Mouse (Mus musculus) lung, embryonic 14.5 days (tissue): ENCODE results near the gene Gm3336. TPM values are rescaled to one million over a fixed set of nuclear protein-coding genes. Genes with fewer than 3 reads are reported as not detected.

Experiments used
- ATAC-seq: fragments of 200-750 bp; cut with Nextera tagmentation; 2 replicates; pipeline ENCODE4 v1.8.0; 2017; ENCODE audit warnings: mild to moderate bottlenecking, moderate TSS enrichment, moderate library complexity; ENCODE audit not compliant: insufficient read depth
- DNase-seq: peaks from one replicate; pipeline ENCODE4 v3.0.0-alpha.2; 2015
- H3K27ac ChIP-seq: fragments of 300-500 bp; sonication (generic); 2 replicates; pipeline ENCODE4 v1.5.1; 2014; ENCODE audit warnings: low read depth, mild to moderate bottlenecking, moderate library complexity
- H3K27me3 ChIP-seq: fragments of 300-500 bp; sonication (generic); 2 replicates; pipeline ENCODE4 v1.6.1; 2014; ENCODE audit warnings: low read length, control low read depth; ENCODE audit not compliant: insufficient read depth
- H3K36me3 ChIP-seq: fragments of 300-500 bp; sonication (generic); 2 replicates; pipeline ENCODE4 v1.6.1; 2014; ENCODE audit warnings: control low read depth; ENCODE audit not compliant: insufficient read depth
- H3K4me1 ChIP-seq: fragments of 300-500 bp; sonication (generic); 2 replicates; pipeline ENCODE4 v1.6.1; 2014; ENCODE audit warnings: antibody characterized with exemption, control low read depth; ENCODE audit not compliant: insufficient read depth
- H3K4me2 ChIP-seq: fragments of 300-500 bp; sonication (generic); 2 replicates; pipeline ENCODE4 v1.6.1; 2014; ENCODE audit warnings: mild to moderate bottlenecking
- H3K4me3 ChIP-seq: fragments of 300-500 bp; sonication (generic); 2 replicates; pipeline ENCODE4 v1.5.1; 2014; ENCODE audit warnings: low read depth, low read length
- H3K9ac ChIP-seq: fragments of 300-500 bp; sonication (generic); 2 replicates; pipeline ENCODE4 v1.6.1; 2014
- H3K9me3 ChIP-seq: fragments of 300-500 bp; sonication (generic); 2 replicates; pipeline ENCODE4 v1.6.1; 2016; ENCODE audit warnings: low read depth, low read length, control low read depth
- CTCF ChIP-seq: IDR thresholded peaks from 2 replicates; pipeline ENCODE4 v1.5.1; 2016; ENCODE audit warnings: antibody characterized with exemption, low read depth
- WGBS: fragments of 180-500 bp; shearing (Covaris S2); extraction: QIAGEN DNeasy Blood & Tissue Kit; methylation state at CpG from one replicate; pipeline ENCODE4 v1.1.7; 2014; 5-methylcytosine and 5-hydroxymethylcytosine counted together
- polyA plus RNA-seq: library from polyadenylated mRNA; unstranded; fragments of >200 nt; fragmentation: Nextera tagmentation; extraction: Ambion mirVana; gene quantifications from 2 replicates; pipeline ENCODE4 v1.2.1, GENCODE M21; 2014

Gene Gm3336
- polyA plus RNA-seq, 1 experiment from 2014 or later = not detected

DNA sequence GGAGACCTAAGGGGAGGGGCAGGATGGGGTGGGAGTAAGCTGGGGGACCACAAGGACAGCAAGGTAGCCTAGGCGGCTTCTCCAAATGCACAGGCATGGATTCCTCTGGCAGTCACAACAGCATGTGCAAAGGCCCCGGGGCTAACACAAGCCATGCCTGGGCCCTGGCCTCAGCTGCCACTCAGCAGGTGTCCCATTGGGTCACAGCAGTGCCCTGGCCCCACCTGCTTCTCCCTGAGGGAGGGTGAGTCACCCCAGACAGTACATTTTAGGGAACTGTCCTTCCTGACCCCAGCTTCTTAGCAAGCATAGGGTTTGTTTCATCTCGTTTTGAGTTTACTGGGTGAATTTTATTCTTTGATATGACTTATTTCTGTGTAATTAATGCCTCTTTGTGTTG is 35.7 kb upstream of the Gm3336 start:
- Histone ChIP-seq H3K9ac (peak overlapping the region; percentile 46), H3K9me3 (no peaks in the 10 kb centered on the region), H3K4me2 (peak overlapping the region; percentile 48), H3K4me3 (no peak overlapping the region), H3K4me1 (peaks cover 4% of the 10 kb centered on the region; the same call in 1 of the 2 replicates), H3K27ac (no peak overlapping the region; the same call in 1 of the 2 replicates), H3K27me3 (no peaks in the 10 kb centered on the region), H3K36me3 (peaks cover 21% of the 10 kb centered on the region)
- ATAC-seq (peak; percentile 16; the same call in 1 of the 2 replicates), DNase-seq (no peak)
- 59% methylated on average over 3 of the region's 3 CpGs for WGBS
- TF ChIP-seq CTCF = no peak

DNA sequence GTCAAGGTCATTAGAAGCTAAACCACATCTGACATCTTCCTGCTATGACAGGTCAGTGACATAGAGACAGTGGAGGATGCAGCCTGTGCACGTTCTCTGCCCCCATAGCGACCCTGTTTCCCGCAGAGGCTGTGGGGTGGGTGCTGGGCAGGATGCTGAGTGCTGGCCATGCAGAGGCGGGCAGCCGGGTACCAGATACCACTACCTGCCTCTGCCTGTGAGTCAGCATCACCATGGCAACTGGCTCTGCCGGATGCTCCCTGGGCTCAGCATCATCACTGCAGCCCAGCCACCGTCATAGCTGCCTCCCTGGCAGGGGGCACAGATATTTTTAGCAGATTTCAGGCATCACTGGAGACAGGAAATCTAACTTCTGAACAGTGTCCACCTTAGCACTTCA is 34.1 kb upstream of the Gm3336 start:
- H3K4me3 ChIP-seq = no peak overlapping the region
- WGBS = 42% methylated on average over 7 of the region's 7 CpGs
- H3K4me2 ChIP-seq = no peak overlapping the region
- no peaks in the 10 kb centered on the region for H3K27me3 ChIP-seq
- H3K4me1 ChIP-seq = peaks cover 4% of the 10 kb centered on the region; the same call in 1 of the 2 replicates
- H3K27ac ChIP-seq = no peak overlapping the region
- TF ChIP-seq CTCF = no peak
- DNase-seq (no peak), ATAC-seq (no peak)
- peaks cover 5% of the 10 kb centered on the region; the same call in 1 of the 2 replicates for H3K36me3 ChIP-seq
- no peaks in the 10 kb centered on the region for H3K9me3 ChIP-seq
- no peak overlapping the region for H3K9ac ChIP-seq

DNA sequence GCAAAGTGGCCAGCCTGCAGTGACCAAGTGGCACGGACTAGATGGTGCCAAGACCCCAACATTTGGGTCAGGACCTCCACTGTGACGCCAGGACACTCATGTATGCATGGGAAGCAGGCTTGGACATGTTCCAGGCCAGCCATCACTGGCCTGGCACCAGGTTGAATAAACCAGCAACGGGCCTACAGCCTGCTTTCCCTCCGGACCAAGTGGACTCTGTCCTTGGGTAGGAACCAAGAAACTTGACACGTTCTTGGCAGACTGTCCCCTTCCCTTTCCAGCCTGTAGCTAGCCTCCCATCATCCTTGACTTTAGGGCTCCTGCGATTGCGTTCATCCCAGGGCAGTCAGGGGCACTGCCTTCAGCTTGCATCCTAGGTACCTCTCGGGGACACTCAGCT is 30.8 kb upstream of the Gm3336 start:
- peak overlapping the region; percentile 15; the same call in 1 of the 2 replicates for H3K4me2 ChIP-seq
- DNase-seq = peak; percentile 84
- no peaks in the 10 kb centered on the region for H3K36me3 ChIP-seq
- H3K27me3 ChIP-seq = no peaks in the 10 kb centered on the region
- no peaks in the 10 kb centered on the region for H3K9me3 ChIP-seq
- no peak for ATAC-seq
- no peak for TF ChIP-seq CTCF
- 0 out of 2 replicates have a peak overlapping the region, but pooled peaks have one; percentile 3 for H3K9ac ChIP-seq
- H3K4me1 ChIP-seq = peaks cover 12% of the 10 kb centered on the region
- peak overlapping the region; percentile 58; the same call in 1 of the 2 replicates for H3K27ac ChIP-seq
- H3K4me3 ChIP-seq = no peak overlapping the region
- 67% methylated on average over 8 of the region's 8 CpGs for WGBS

DNA sequence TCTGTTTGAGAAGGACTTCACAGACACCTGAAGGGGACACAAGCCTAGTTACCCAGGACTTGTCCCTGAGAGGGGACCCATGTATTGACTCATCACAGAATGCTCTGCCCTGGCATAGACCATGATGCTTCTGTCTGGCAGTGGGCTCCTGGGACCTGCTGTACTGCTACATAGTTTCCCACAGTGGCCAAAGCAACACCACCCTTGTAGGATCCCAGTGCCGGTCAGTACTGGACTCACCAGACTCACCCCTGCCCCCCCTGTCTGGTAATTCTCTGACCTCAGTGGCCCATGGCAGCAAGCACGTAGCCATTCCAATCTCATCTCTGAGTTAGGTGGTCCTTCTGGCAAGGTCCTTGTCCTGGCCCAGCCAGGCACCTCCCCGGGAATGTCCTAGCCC is 30.2 kb upstream of the Gm3336 start:
- TF ChIP-seq CTCF = no peak
- Histone ChIP-seq H3K4me3 (no peak overlapping the region), H3K27ac (peak overlapping the region; percentile 58; the same call in 1 of the 2 replicates), H3K27me3 (no peaks in the 10 kb centered on the region), H3K9ac (no peak overlapping the region), H3K9me3 (no peaks in the 10 kb centered on the region), H3K36me3 (no peaks in the 10 kb centered on the region), H3K4me1 (peaks cover 12% of the 10 kb centered on the region), H3K4me2 (no peak overlapping the region)
- ATAC-seq = no peak
- DNase-seq = no peak
- 85% methylated on average over 3 of the region's 3 CpGs for WGBS

DNA sequence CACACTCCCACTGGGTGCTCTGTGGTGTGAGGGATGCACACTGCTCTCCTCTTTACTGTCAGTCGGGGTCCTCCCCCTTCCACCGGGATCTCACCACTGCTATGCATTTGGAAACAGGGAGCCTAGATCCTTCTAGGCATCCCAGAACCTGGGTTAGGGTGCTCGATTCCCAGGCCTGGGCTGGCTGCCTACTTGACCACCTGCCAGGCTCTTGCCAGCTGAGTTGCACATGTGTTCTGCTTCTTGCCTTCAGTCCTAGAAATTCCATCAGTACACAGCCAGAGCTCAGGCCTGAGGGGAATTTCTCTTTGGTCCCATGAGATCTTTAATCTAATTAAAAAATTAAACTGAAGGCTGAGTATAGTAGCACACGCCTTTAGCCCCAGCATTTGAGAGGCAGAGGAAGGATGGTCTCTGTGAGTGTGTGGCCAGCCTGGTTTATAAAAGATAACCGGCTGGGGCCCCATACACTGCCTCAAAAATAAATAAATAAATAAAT is 28.4 kb upstream of the Gm3336 start:
- no peaks in the 10 kb centered on the region for H3K27me3 ChIP-seq
- no peak for TF ChIP-seq CTCF
- 72% methylated on average over 5 of the region's 5 CpGs for WGBS
- DNase-seq = no peak
- ATAC-seq = no peak
- H3K9me3 ChIP-seq = no peaks in the 10 kb centered on the region
- no peak overlapping the region for H3K4me3 ChIP-seq
- no peak overlapping the region for H3K9ac ChIP-seq
- no peaks in the 10 kb centered on the region for H3K36me3 ChIP-seq
- no peak overlapping the region for H3K4me2 ChIP-seq
- peaks cover 12% of the 10 kb centered on the region for H3K4me1 ChIP-seq
- no peak overlapping the region for H3K27ac ChIP-seq

DNA sequence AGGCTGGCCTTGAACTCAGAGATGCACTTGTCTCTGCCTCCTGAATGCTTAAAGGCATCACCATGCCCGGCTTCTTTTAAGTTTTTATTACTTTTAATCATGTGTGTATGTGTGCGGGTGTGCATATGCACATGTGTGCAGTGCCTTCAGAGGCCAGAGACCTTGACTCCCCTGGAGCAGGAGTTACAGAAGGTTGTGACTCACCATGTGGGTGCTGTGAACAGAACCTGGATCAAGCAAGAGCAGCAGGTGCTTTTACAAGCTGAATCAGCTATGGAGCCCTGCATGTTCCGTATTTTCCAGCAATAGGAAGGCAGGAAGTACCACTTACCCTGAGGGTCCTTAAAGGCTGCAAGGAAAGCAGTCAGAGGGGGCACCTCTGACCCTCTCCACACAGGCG is 27.1 kb upstream of the Gm3336 start:
- no peak for ATAC-seq

DNA sequence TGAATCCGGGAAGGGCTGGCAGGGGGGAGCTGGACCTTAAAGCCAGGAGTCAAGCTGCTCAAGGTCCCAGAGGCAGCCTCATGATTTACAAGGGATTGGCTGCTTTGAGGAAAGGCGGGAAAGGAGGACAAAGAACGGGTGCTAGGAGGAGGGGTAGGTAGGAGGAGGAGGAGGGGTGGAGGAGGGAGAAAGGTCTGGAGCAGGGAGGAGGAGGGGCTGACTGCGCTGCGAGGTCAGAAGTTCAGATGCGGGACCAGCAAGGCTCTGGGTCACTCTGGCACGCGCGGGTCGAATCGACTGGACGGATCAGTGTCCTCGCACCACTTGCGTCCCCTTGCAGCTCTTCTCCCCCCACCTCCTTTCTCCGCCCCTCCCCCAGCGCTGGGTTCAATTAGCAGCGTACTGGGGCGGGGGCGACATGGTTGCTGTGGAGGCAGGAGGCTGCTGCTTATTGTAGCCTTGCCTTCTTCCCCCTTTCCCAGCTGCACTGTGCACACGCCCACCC is 26.6 kb upstream of the Gm3336 start:
- no peak for TF ChIP-seq CTCF
- Histone ChIP-seq H3K4me3 (peak overlapping the region; percentile 30), H3K9me3 (no peaks in the 10 kb centered on the region), H3K36me3 (no peaks in the 10 kb centered on the region), H3K27me3 (no peaks in the 10 kb centered on the region), H3K27ac (peak overlapping the region; percentile 87), H3K4me1 (peaks cover 24% of the 10 kb centered on the region), H3K9ac (peak overlapping the region; percentile 55), H3K4me2 (peak overlapping the region; percentile 72)
- peak; percentile 39 for ATAC-seq
- under 1% methylated on average over 20 of the region's 20 CpGs for WGBS
- peak; percentile 76 for DNase-seq

More for the DNA sequence above, 27.1 kb upstream of the Gm3336 start:
- TF ChIP-seq CTCF = no peak
- H3K4me3 ChIP-seq = peak overlapping the region; percentile 30
- peaks cover 20% of the 10 kb centered on the region for H3K4me1 ChIP-seq
- 56% methylated on average over 4 of the region's 4 CpGs for WGBS
- H3K27ac ChIP-seq = peak overlapping the region; percentile 87
- no peaks in the 10 kb centered on the region for H3K9me3 ChIP-seq
- no peak for DNase-seq
- H3K9ac ChIP-seq = peak overlapping the region; percentile 55
- peak overlapping the region; percentile 72 for H3K4me2 ChIP-seq
- H3K36me3 ChIP-seq = no peaks in the 10 kb centered on the region
- H3K27me3 ChIP-seq = no peaks in the 10 kb centered on the region
